Mouse (Mus musculus) stomach, embryonic 14.5 days (tissue): ENCODE results near the gene Clip4. TPM values are rescaled to one million over a fixed set of nuclear protein-coding genes. Genes with fewer than 3 reads are reported as not detected.

Experiments
- ATAC-seq: fragments of 200-750 bp; cut with Nextera tagmentation; 2 replicates; pipeline ENCODE4 v1.8.0; 2017; ENCODE audit warnings: low read depth, moderate TSS enrichment; ENCODE audit not compliant: insufficient number of reproducible peaks, insufficient read depth, low FRiP score
- H3K27ac ChIP-seq: fragments of 300-500 bp; sonication (generic); 2 replicates; pipeline ENCODE4 v1.5.1; 2014; ENCODE audit warnings: mild to moderate bottlenecking, low read length, moderate library complexity, mixed read lengths
- H3K27me3 ChIP-seq: fragments of 300-500 bp; sonication (generic); 2 replicates; pipeline ENCODE4 v1.6.1; 2014; ENCODE audit warnings: low read length, control low read depth, mixed read lengths; ENCODE audit not compliant: control insufficient read depth, insufficient read depth
- H3K36me3 ChIP-seq: fragments of 300-500 bp; sonication (generic); 2 replicates; pipeline ENCODE4 v1.6.1; 2014; ENCODE audit warnings: mild to moderate bottlenecking, control low read depth, low read length, moderate library complexity, mixed read lengths; ENCODE audit not compliant: control insufficient read depth, insufficient read depth
- H3K4me1 ChIP-seq: fragments of 300-500 bp; sonication (generic); 2 replicates; pipeline ENCODE4 v1.6.1; 2014; ENCODE audit warnings: low read length, control low read depth, mixed read lengths; ENCODE audit not compliant: control insufficient read depth, insufficient read depth
- H3K4me2 ChIP-seq: fragments of 300-500 bp; sonication (generic); replicated peaks from 2 replicates; pipeline ENCODE4 v1.6.1; 2014; ENCODE audit warnings: low read depth, low read length, control low read depth
- H3K4me3 ChIP-seq: fragments of 300-500 bp; sonication (generic); 2 replicates; pipeline ENCODE4 v1.5.1; 2014; ENCODE audit warnings: low read depth, low read length, control low read depth
- H3K9ac ChIP-seq: fragments of 300-500 bp; sonication (generic); replicated peaks from 2 replicates; pipeline ENCODE4 v1.6.1; 2014; ENCODE audit warnings: low read depth, mild to moderate bottlenecking, control low read depth, low read length, moderate library complexity, mixed read lengths
- H3K9me3 ChIP-seq: fragments of 300-500 bp; sonication (generic); 2 replicates; pipeline ENCODE4 v1.6.1; 2016; ENCODE audit warnings: low read depth, low read length, control low read depth; ENCODE audit not compliant: control insufficient read depth
- WGBS: fragments of 180-500 bp; shearing (Covaris S2); extraction: QIAGEN DNeasy Blood & Tissue Kit; methylation state at CpG from one replicate; pipeline ENCODE4 v1.1.7; 2014; 5-methylcytosine and 5-hydroxymethylcytosine counted together
- polyA plus RNA-seq: library from polyadenylated mRNA; unstranded; fragments of >200 nt; fragmentation: Nextera tagmentation; extraction: Ambion mirVana; gene quantifications from 2 replicates; pipeline ENCODE4 v1.2.1, GENCODE M21; 2014

Gene Clip4
- polyA plus RNA-seq, 1 experiment from 2014 or later, result 7.5 TPM

DNA sequence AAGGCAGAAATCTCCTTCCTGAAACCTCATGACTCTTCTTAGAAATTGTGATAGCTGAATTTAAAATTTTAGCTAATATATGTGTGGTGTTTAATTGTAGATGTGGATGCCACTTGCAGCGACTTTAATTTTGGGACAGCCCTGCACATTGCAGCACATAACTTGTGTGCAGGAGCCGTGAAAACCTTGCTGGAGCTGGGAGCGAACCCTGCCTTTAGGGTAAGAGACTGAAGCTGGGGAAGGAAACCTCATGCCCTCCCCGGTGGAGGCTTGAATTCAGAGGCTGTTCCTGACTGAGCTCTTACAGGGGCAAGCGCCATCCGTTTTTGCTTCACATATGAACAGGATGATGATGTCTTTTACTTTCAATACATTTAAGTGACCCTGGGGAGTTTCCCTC lies 35.2 kb downstream of the Clip4 start:
- ATAC-seq, result no peak
- 84% methylated on average over 6 of the region's 6 CpGs for WGBS
- Histone ChIP-seq H3K4me1 (no peaks in the 10 kb centered on the region), H3K36me3 (no peaks in the 10 kb centered on the region; the same call in 1 of the 2 replicates), H3K27me3 (no peaks in the 10 kb centered on the region), H3K27ac (no peak overlapping the region), H3K9me3 (no peaks in the 10 kb centered on the region), H3K4me3 (no peak overlapping the region), H3K4me2 (no peak overlapping the region), H3K9ac (no peak overlapping the region)

DNA sequence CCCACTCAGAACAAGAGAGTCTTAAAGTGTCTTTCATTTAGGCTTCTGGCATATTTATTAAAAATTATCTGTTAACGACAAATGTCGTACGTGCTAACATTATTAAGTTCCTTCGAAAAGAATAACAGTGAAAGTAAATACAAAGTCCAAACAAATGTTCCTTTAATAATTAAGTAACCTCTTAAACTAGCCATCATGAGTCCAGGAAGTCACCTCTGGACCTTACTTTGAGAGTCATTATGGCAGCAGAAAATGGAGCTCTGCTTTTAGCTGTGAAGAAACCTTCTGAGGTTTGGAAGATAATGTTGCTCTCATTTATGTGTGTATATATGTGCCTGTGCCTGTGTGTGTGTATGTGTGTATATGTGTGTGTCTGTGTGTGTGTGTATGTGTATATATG lies 35.6 kb downstream of the Clip4 start:
- Histone ChIP-seq H3K27me3 (no peaks in the 10 kb centered on the region), H3K36me3 (no peaks in the 10 kb centered on the region; the same call in 1 of the 2 replicates), H3K9ac (no peak overlapping the region), H3K27ac (no peak overlapping the region), H3K9me3 (no peaks in the 10 kb centered on the region), H3K4me1 (no peaks in the 10 kb centered on the region), H3K4me2 (no peak overlapping the region), H3K4me3 (no peak overlapping the region)
- no peak for ATAC-seq
- 73% methylated on average over 4 of the region's 4 CpGs for WGBS

DNA sequence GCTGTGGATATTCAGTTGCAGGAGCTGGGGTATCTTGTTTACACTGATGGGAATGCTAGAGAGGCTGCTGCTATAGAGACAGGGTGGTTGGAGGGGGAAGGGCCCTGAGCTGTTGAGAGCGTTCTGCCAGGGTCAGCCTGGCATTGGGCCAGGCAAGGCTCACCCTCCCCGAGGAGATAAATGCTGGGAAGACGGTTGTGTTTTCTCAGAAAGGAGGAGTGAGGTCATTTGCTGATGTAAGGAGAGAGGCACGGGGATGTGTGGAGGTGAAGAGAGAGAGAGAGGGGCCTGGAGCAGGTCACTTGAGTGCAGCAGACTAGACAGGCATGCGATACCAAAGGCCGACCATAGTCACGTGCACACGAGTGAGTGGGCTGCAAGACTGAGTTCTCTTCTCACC lies 42.8 kb downstream of the Clip4 start:
- Histone ChIP-seq H3K36me3 (no peaks in the 10 kb centered on the region), H3K27me3 (no peaks in the 10 kb centered on the region), H3K27ac (no peak overlapping the region), H3K9me3 (no peaks in the 10 kb centered on the region), H3K9ac (no peak overlapping the region), H3K4me1 (peaks cover 6% of the 10 kb centered on the region; the same call in 1 of the 2 replicates), H3K4me3 (no peak overlapping the region), H3K4me2 (no peak overlapping the region)
- ATAC-seq, result peak; percentile 56; the same call in 1 of the 2 replicates
- WGBS, result 27% methylated on average over 8 of the region's 8 CpGs

DNA sequence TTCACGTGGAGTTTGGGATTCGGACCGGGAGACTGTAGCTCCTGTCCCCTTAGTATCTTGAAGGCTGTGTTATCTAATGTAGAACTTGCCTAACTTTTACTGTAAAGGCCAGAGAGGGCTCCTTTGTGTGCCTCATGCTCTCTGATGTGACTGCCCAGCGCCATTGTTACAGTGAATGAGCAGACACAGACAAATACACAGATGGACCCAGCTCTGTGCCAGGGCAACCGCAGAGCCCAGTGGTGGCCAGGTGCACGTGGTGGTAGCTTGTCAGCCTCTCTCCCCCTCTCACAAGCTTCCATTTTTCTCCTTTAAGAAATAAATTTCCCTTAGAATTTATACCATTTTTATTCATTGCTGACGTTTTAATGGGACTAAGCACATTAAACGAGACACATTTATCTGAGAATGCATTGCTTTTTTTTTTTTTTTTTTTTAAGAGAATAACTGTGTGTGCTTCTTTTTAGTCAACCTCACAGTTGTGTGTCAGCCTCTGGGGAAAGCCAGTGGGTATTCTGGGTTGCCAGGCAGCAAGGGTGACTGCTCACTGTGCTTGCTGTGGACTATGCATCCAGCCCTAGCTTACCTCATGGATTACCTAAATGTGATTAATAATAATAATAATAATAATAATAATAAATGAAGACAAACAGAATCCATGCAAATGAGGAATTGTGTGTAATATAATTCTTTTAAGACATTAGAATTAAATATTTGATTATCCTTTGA lies 48.0 kb downstream of the Clip4 start:
- Histone ChIP-seq H3K9me3 (no peaks in the 10 kb centered on the region), H3K9ac (no peak overlapping the region), H3K4me3 (no peak overlapping the region), H3K4me1 (no peaks in the 10 kb centered on the region), H3K27ac (no peak overlapping the region), H3K27me3 (no peaks in the 10 kb centered on the region), H3K4me2 (no peak overlapping the region), H3K36me3 (no peaks in the 10 kb centered on the region; the same call in 1 of the 2 replicates)
- WGBS, result 79% methylated on average over 8 of the region's 8 CpGs
- ATAC-seq, result no peak

DNA sequence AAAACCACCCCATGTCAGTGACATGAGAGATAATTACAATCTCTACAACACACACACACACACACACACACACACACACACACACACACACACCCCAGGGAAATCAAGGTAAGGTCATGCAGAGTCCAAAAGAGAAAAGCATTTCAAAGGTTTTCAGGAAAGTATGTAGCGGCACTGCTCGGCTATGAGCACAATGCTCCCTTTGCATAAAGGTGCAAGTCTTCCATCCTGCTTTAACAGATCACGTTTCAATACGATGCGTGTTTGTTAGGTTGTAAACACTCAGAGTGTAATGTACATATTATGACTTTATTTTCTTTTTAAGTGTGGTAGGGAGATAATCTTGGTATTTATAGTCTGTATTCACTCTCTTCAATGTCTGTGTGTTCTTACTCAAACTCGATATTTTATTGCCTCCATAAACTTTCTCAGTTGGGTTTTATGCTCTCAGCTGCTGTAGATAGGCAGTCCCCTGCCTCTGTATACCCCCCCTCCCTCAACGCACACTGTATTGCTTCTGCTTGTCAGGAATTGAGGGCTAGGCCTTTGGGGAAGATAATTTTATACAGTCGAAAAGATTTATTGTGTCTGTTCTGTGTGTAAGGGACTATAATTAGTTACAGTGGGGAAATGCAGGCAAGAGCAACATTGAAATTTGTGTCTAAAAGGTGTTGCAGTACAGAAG lies 55.5 kb downstream of the Clip4 start:
- Histone ChIP-seq H3K27me3 (no peaks in the 10 kb centered on the region), H3K27ac (no peak overlapping the region), H3K4me3 (no peak overlapping the region), H3K36me3 (no peaks in the 10 kb centered on the region; the same call in 1 of the 2 replicates), H3K4me1 (no peaks in the 10 kb centered on the region), H3K9me3 (no peaks in the 10 kb centered on the region), H3K4me2 (no peak overlapping the region), H3K9ac (no peak overlapping the region)
- no peak for ATAC-seq
- 69% methylated on average over 8 of the region's 8 CpGs for WGBS

DNA sequence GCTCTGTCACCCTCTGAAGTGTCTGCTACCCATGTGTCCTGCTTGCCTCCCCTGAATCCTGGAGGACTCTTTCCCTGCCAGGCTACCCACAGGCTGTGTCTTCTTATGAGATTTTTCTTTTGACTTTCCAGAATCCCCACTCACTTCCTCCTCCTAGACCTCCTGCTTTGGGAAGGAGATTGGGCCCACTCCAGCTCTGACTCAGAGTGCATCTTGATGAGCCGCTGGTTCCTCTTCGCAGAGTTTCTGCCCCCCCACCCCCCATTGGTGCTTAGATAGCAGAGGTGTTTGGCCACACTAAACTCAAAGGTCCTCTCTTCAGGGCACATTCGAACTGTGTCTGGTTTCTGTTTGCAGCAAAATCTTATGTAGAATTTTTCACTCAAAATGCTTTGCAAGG lies 58.3 kb downstream of the Clip4 start:
- H3K27me3 ChIP-seq, result no peaks in the 10 kb centered on the region
- no peaks in the 10 kb centered on the region for H3K4me1 ChIP-seq
- 49% methylated on average over 3 of the region's 3 CpGs for WGBS
- no peak overlapping the region for H3K27ac ChIP-seq
- ATAC-seq, result no peak
- no peak overlapping the region for H3K9ac ChIP-seq
- no peaks in the 10 kb centered on the region for H3K36me3 ChIP-seq
- H3K9me3 ChIP-seq, result no peaks in the 10 kb centered on the region
- no peak overlapping the region for H3K4me2 ChIP-seq
- H3K4me3 ChIP-seq, result no peak overlapping the region

DNA sequence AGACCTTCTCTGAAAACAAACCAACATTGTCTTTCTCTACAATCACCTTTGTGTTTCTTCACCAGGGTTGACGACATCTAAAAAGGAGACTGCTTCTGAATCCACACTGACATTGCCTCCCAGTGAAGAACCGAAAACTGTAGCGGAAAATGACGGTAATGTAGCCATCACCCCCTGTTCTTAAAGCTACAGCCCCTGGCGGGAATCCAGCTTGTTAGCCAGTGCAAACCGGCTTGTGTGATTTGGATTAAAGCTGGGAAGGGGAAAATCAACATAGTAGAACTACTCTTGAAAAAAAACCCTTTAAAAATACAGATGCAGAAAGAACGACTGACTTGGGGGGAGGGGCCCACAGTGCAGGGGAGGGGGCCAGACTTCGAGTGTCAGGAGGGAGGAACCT lies 59.4 kb downstream of the Clip4 start:
- H3K4me2 ChIP-seq, result no peak overlapping the region
- no peaks in the 10 kb centered on the region for H3K36me3 ChIP-seq
- no peaks in the 10 kb centered on the region for H3K4me1 ChIP-seq
- H3K9ac ChIP-seq, result no peak overlapping the region
- H3K27me3 ChIP-seq, result no peaks in the 10 kb centered on the region
- no peak overlapping the region for H3K4me3 ChIP-seq
- no peak for ATAC-seq
- H3K9me3 ChIP-seq, result no peaks in the 10 kb centered on the region
- no peak overlapping the region for H3K27ac ChIP-seq
- WGBS, result 53% methylated on average over 8 of the region's 8 CpGs

DNA sequence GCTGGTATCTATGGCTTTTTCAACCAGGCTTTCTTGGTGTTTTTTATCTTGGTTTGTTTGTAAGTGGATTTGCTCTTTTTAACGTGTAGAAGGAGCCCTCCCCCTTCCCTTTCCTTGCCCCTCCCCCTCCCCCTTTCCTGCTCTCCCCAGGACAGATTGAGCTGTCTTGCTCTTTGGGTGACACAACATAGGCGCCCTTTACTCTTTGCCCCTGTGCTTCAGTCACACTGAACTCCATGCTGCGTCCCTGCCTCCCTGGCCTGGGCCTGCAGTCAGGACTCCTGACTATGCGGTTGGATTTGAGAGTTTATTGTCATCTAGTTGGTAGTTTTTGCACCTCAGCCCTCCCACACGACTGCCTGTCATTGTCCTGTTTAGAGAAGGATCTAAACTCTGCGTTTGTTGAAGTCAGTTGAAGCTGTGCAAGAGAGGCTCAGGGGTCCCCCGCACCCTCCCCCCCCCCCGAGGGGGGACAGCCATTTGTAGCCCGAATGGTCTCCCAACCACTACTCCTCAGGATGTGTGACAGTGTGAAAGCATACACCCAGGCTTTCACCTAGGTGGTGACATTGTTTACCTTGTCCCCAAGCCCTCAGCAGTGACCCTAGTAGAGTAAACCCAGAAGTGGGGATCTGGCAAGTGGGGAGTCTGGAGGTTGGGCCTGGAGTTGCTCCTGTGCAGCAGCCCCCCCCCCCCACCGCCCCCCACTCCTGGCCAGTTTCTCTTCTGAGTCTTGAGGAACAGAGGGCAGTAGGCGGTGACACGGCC lies 60.6 kb downstream of the Clip4 start:
- no peaks in the 10 kb centered on the region for H3K36me3 ChIP-seq
- no peak overlapping the region for H3K27ac ChIP-seq
- H3K4me2 ChIP-seq, result no peak overlapping the region
- no peaks in the 10 kb centered on the region for H3K4me1 ChIP-seq
- no peak overlapping the region for H3K9ac ChIP-seq
- no peak overlapping the region for H3K4me3 ChIP-seq
- H3K27me3 ChIP-seq, result no peaks in the 10 kb centered on the region
- H3K9me3 ChIP-seq, result no peaks in the 10 kb centered on the region
- peak; percentile 57; the same call in 1 of the 2 replicates for ATAC-seq
- 41% methylated on average over 12 of the region's 12 CpGs for WGBS
